Mouse (Mus musculus): Measurements from ENCODE around the gene Abca5. TPM values are rescaled to one million over a fixed set of nuclear protein-coding genes. Genes with fewer than 3 reads are reported as not detected.

Gene Abca5
- total RNA-seq, 2 experiments from 2014 or later, result 0.22 TPM

DNA sequence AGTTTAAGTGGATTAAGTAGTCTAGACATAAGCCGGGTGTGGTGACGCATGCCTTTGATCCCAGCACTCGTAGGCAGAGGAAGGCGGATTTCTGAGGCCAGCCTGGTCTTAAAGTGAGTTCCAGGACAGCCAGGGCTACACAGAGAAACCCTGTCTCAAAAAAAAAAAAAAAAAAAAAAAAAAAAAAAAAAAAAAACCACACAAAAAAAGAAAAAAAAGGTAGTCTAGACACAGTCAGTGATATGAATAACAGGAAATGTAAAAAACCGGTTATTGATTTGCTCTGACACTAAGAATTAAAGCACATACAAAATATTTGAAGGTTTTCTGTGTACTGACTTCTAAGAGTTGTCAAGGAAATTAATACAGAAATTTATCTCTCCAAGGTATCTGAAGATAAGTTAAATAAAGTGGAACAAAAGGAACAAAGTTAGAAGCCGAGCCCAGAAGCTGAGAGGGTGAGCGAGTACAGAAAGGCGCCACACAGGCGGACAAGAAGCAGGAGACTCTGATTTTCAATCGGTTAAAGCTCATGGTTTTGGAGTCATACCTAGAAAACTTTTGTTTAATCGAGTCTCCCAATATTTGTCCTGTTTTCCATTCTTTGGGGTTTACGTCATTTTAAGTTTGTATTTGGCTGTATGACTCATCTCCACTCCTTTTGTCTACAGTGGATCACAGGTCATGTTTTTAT, 30.9 kb downstream of the Abca5 start:
- ATAC-seq (ENCODE audit: poor library complexity, severe bottlenecking), result no peak

- no peak for ATAC-seq (ENCODE audit: poor library complexity, severe bottlenecking)
Observed at GRCm38 (mm10) chr11:110303411-110303810, 34.1 kb downstream of the Abca5 start.

DNA sequence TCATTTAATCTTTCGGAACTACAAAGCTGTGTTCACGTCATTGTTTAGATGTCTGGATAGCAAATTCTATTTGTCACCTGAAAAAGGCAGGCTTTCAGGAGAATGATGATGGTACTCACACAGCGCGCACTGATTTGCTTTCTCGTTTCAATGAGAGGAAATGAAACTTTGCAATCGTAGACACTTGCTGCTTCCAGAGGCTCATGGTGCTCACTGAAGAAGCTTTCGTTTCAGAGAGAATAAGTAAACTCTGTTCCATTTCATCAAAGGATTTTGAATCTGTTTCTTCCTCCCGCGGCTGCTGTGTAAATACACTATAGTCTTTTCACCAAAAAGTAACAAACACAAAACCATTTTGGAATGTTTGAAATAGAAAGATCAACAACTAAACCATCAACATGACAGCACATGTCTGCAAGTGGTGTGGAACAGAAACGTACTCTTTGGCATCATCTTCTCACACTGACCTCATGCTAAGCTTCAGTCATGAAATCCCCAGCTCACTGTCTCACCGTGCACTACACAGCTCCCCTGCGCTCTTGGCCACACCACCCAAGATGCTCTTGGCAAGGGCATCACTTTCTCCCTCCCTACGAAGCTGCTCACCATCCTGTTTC, 39.5 kb downstream of the Abca5 start:
- ATAC-seq (ENCODE audit: poor library complexity, severe bottlenecking), result no peak

- peak; percentile 45; the same call in 1 of the 2 replicates for ATAC-seq (ENCODE audit: poor library complexity, severe bottlenecking)
Observed at GRCm38 (mm10) chr11:110290586-110290985, 46.9 kb downstream of the Abca5 start.

DNA sequence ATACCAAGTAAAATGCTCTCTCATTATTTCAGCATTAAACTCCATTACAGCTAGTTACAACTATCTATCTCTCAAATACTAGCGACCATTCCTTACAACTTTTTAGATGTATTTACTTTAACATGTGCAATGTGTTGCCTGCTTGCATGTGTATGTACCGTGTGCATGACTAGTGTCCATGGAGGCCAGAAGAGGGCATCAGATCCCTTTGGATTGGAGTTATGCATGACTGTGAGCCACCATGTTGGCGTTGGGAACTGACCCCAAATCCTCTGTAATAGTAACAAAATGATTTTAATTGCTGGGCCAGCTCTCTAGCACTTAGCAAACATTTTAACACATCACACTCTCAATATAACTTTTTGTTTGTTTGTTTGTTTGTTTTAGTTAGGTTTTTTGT, 49.1 kb downstream of the Abca5 start:
- no peak for ATAC-seq (ENCODE audit: poor library complexity, severe bottlenecking)

DNA sequence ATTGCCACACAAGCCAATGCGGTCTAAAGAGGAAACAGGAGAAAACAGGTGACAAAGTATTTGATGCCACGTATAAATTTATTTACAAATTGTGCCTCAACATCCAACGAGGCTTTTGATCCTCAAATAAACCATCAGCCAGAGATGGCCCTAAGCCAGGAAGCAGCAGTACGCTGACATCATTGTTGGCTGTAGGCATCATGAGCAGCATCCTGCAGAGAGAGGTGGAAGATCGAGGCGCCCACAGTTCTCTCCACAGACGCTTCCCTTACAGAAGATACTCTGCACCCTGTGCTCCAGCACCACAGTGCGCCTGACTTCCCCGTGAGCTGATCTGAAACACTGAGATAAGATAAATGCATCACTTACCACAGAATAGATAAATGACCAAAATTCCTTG, 49.8 kb downstream of the Abca5 start:
- no peak for ATAC-seq (ENCODE audit: poor library complexity, severe bottlenecking)

GRCm38 (mm10) chr11:110286331-110286730, 51.2 kb downstream of the Abca5 start:
- ATAC-seq (ENCODE audit: poor library complexity, severe bottlenecking), result no peak

- ATAC-seq (ENCODE audit: poor library complexity, severe bottlenecking), result no peak
Observed at GRCm38 (mm10) chr11:110284849-110285248, 52.7 kb downstream of the Abca5 start.

GRCm38 (mm10) chr11:110284185-110284787, 53.2 kb downstream of the Abca5 start:
- ATAC-seq (ENCODE audit: poor library complexity, severe bottlenecking), result peak; percentile 39

DNA sequence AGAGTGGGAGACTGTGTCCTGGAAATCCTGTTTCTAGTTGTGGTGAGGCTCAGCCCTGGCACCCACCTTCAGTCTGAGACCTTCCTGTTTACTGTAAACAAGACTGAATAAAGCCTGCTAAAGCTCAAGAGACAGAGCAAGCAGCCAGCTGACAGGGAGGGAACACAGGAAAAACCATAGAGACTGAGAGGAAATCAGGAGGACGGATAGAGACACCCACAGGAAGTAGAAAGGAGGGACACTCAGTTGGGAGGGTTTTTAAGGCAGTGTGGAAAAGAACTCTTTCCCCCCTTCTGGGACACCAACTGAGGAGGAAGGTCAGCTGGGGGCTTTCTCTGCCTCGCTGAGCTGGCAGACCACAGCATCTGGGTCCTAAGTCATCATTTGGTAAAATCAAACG, 62.7 kb downstream of the Abca5 start:
- no peak for ATAC-seq (ENCODE audit: poor library complexity, severe bottlenecking)

DNA sequence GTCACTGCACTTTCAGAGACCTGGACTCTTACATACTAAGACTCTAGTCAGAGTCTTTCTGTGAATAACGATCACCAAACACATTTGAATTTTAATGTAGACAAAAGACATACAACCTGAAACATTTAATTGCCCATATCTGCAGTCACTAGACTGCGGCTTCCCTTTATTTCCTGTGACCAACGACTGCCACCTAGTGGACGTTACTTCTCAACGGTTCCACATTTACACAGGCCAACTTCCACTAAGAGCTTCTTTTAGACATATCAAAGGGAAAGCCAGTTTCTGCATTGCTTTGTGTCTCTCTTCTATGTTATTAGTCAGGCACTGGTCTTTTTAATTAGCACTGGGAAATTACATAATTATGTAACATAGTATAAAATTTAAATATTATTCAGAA, 65.8 kb downstream of the Abca5 start:
- ATAC-seq (ENCODE audit: poor library complexity, severe bottlenecking), result peak; percentile 81

DNA sequence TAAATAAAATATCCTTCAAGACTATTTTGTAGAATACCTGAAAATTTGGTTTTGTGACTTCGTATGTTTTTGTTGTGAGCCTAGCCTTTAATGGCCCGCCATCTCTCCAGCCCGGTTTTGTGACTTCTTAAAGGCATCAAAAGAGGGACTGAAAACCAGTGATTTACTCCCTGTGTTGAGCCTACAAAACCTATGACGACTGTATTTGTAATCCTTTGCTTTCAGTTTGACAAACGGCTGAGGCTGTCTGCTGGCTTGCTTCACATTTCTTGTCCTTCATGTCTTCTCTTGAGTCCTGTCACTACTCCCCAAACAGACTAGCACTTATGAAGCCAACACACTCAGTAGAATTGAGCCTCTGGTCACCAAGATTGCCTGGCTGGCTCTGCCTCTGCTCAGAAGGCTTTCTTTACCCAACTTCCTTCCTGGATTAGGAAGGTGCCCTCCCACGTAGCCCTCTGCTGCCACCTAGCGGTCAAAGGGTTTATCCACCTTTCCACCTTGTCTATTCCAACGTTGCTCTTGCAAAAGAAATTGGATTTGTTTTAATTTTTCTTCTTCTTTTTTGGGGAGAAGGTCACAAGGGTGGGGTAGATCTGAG, 69.2 kb downstream of the Abca5 start:
- ATAC-seq (ENCODE audit: poor library complexity, severe bottlenecking), result peak; percentile 96

- ATAC-seq (ENCODE audit: poor library complexity, severe bottlenecking), result no peak
Observed at GRCm38 (mm10) chr11:110267232-110267631, 70.3 kb downstream of the Abca5 start.

DNA sequence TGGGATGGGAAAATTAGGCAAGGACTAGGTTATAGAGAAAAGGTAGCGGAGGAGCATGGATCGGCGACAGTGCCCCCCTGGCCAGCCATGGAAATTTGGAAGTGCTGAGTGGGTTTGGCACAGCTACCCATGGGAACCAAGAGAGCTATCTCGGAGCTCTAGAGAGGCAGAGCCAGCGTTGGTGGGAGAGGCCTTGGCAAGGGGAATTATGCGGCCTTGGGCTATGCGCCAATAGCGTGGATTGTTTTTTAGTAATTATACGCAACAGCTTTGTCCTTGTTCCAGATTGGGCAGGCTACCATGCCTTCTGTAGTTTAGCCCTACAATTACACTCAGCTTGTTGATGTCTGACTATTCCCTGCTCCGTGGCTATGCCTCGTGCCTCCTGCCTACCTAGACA, 70.8 kb downstream of the Abca5 start:
- ATAC-seq (ENCODE audit: poor library complexity, severe bottlenecking), result no peak

- no peak for ATAC-seq (ENCODE audit: poor library complexity, severe bottlenecking)
Observed at GRCm38 (mm10) chr11:110261867-110262266, 75.6 kb downstream of the Abca5 start.

- ATAC-seq (ENCODE audit: poor library complexity, severe bottlenecking), result no peak
Observed at GRCm38 (mm10) chr11:110257911-110258310, 79.6 kb downstream of the Abca5 start.

DNA sequence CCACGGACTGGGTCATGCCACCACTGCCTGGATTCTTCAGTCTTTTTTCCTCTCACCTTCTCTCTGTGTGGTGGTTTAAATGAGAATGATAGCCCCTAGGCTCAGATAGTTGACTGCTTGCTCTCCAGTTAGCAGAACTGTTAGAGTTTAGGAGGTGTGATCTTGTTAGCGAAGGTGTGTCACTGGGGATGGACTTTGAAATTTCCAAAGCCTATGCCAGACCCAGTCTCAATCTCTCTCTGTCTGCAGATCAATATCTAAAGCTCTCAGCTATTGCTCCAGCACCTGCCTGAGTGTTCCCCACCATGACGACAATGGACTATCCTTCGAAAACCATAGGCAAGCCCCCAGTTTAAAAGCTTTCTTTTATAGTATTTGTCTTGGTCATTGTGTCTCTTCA, 80.5 kb downstream of the Abca5 start:
- no peak for ATAC-seq (ENCODE audit: poor library complexity, severe bottlenecking)

GRCm38 (mm10) chr11:110252256-110252655, 85.3 kb downstream of the Abca5 start:
- ATAC-seq (ENCODE audit: poor library complexity, severe bottlenecking), result no peak

- ATAC-seq (ENCODE audit: poor library complexity, severe bottlenecking), result peak; percentile 97
Observed at GRCm38 (mm10) chr11:110251534-110251933, 86.0 kb downstream of the Abca5 start, which contains the start of gene Abca6. Abca6 (minus strand) TSS chr11:110251776.

DNA sequence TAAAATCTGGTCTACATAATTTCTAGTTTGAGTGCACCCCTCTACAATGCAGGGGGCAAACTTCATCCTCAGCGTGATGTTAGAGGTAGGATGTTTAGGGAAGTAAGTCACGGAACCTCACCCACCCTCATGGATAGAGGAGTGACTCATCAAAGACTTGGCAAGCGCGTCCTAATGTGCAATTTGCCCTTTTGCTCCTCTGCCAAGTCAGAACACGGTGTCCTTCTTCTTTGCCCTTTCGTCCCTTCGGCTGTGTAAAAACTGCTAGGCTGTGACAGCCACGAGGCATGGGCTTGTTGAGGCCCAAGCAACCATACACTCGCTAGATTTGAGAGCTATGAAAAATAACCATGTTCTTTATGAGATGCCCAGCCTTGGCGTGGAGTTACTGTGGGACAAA, 92.8 kb downstream of the Abca5 start:
- peak; percentile 91 for ATAC-seq (ENCODE audit: poor library complexity, severe bottlenecking)

DNA sequence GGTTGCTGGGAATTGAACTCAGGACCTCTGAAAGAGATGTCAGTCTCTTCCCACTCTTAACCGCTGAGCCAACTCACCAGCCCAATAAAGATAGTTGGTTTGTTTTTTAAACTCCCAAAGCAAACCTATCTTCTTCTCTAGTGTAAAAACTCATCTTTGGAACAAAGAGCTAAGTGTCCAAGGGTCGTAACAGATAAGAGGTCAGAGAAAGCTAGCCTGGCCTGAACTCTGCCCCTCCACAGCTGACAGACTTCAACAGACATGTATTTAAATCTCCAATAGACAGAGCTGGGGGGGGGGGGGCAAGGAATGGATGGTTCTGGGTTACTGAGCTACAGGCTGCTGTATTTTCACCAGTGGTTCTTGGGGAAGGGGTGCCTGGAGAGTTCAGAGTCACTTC, 100.0 kb downstream of the Abca5 start:
- peak; percentile 33; the same call in 1 of the 2 replicates for ATAC-seq (ENCODE audit: poor library complexity, severe bottlenecking)

DNA sequence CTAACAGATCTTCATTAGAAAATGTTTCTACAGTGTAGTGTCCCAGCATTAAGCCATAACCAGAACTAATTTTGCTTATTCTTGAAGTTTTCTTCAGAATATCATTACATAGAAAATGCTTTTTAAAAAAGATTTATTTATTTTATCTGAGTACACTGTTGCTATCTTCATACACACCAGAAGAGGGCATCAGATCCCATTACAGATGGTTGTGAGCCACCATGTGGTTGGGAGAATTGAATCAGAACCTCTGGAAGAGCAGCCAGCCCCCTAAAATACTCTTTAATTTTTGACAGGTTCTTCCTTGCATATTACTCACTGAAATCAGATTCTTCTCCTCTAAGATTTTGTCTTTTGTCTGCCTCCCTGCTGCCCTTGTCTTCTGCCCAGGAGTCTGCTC, 104.5 kb downstream of the Abca5 start:
- ATAC-seq (ENCODE audit: poor library complexity, severe bottlenecking), result no peak

All from megakaryocyte, adult 5-6 weeks (primary cell).